Mouse (Mus musculus) frontal cortex, adult (tissue): ENCODE data around the gene Dock2.

ENCODE experiments used
- ATAC-seq: cut with Nextera tagmentation; 2 replicates; pipeline ENCODE4 v1.9.2; 2017; ENCODE audit warnings: mild to moderate bottlenecking, moderate library complexity, mixed read lengths; ENCODE audit not compliant: low TSS enrichment

Gene Dock2

DNA sequence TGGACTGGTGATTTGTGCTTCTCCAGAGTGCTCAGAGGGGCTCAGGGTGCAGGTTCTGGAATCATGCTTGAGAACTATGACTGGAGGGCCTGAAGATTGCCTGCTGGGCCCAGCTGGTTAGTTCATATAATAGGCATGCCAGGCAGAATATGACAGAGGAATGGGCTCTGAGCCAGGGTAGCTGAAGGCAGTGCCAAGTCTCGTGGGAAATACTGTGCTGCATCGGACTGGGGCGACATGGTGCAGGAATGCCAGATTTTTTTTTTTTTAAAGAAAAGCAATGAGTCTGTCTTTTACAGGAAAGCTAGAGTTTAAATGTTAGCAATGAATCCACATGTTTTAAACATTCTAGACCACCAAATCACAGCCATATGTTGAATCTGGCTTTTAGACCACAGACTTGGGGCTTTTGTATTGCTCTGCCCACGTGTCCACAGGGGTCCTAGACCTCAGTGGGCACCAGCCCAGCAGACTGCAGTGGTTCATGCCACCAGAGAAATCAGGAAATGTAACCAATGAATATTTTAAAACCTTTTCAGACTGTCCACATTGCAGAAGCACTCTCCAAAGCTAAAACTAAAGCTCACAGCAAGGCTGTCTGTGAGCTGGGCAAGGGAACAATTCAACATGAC, 435.3 kb downstream of the Dock2 start:
- peak; percentile 44; the same call in 1 of the 2 replicates for ATAC-seq

DNA sequence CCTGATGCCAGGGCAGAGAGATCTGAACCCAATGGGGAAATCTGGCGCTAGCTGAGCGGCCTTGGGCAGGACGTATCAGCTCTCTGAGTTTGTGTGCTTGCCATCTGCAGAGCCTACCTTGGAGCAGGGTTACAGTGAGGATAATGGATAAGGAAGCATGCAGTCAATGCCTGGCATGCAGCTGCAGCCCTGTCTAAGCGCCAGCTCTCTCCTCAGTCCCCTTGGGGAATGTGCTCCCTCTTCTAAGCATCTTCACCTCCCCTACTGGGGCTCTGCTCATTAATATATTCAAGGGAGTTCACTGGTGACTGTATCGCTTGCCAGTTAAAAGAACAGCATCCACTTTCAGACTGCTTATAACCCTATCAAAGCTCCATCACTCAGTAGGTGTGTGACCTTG, 439.4 kb downstream of the Dock2 start:
- ATAC-seq = no peak

DNA sequence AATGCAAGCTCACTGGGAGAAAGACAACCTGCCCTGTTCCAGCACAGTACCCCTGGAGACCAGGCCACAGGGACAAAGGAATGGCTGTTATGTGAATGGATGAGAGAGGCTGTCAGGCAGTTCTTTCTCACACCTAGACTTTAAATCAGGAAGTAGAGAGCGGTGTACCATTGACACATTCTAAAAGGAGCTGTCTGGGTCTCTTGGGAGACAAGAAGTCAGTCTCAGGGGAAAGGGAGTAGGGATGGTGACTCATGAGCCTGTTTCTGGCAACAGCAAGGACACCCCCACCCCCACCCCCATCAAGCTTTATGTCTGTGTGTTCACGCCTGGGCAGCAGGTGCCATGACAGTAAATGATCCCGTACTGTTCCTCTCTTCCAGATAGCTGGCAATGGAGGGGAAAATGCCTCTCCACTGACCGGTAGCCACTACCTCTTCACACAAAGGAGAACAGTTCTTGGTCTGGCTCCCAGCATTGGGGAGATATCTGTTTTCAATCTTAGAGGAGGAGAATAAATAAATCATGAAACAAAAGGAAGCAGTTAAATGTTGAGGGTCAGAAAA, 439.9 kb downstream of the Dock2 start:
- no peak for ATAC-seq

DNA sequence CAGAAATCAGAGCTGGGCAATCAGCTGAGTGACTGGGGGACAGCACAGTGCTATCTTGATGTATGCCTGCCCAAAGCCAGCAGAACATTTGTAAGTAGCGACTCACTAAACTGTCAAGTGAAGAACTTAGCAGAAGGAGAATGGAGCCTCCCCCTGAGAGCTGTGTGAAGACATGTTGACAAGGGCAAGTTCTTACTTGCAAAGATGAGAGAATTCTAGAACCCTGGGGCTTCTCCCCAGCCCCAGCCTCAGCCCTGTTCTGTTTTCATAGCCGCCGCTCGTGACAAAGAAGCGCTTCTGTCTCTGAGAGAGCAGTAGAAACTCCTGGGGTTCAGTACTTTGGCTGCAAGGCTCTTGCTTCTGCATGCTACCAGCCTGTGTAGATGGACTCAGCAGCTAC, 444.0 kb downstream of the Dock2 start:
- no peak for ATAC-seq

DNA sequence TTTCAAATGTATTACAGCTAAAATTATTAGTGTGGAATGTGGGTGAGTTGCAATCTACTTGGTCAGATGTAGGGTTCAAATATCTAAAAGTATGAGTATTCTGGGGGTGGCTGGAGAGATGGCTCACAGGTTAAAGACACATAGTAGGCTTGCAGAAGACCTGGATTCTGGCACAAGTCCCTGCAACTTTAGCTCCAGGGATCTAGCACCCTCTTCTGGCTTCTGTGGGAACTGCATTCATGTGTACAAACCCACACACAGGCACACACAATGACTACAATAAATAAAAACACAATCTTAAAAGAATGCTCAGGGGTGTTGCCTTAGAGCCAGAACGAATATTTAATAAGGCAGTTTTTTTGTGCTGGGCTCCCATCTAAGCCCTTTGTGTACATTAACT, 445.8 kb downstream of the Dock2 start:
- ATAC-seq = no peak

DNA sequence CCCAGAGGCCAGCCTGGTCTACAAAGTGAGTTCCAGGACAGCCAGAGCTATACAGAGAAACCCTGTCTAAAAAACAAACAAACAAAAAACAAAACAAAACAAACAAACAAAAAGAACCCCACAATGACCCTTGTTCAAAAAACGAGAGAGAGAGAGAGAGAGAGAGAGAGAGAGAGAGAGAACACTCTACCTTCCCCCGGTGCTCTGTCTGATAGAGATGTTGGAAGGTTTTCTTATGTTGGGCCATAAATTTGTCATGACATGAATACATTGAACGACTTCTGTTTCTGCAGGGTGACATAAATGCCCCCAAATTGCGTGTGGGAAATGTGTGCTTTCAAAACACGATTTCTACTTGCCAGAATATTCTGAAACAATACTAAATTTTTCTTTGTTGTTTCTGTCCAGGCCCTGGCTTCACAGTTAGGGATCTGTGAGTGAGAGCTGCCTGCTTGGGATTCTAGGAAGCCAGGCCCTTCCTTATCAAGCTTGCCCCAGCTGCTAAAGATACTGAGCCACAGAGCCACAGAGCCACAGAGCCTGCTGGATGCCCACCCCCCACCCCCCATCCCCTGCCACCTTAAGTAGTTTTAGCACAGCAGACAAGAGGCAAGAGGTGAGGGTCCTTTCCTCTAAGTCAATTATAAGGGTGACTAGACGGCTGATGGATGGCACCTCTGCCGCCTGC, 451.2 kb downstream of the Dock2 start:
- no peak for ATAC-seq

DNA sequence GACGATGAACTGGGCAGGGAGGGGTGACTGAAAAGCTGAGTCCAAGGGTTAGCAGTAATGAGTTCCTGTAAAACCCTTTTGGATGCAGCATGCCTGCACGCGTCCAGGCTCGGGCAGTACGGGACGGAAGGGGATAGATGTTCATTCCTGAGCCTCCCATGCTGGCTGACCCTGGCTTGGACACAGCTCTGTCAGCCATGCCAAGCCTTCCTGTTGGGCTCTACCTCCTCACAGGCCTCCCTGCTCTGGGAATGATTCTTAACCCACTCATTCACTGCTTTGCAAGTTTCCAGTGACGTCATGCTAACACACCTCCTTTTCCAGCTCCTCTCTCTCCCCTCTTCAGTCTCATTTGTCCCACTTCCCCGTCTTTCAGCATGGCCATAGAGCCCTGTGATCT, 460.0 kb downstream of the Dock2 start:
- no peak for ATAC-seq

DNA sequence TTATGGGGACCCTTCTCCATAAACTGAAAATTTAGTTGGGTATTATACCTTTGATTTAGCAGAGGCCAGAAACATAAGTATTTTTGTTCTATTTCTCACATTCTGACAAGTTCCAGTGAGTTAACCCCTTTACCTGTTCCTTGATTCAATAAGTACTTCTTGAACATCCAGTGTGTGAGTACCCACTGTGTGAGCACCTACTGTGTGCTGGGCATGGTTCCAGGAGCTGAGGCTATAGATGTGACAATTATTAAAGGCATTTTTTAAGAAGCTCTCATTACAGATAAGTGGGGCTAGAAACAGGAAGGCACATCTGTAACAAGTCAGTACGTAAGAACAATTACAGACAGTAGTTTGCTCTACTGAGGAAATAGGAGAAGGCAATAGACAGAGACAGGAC, 464.4 kb downstream of the Dock2 start:
- no peak for ATAC-seq

DNA sequence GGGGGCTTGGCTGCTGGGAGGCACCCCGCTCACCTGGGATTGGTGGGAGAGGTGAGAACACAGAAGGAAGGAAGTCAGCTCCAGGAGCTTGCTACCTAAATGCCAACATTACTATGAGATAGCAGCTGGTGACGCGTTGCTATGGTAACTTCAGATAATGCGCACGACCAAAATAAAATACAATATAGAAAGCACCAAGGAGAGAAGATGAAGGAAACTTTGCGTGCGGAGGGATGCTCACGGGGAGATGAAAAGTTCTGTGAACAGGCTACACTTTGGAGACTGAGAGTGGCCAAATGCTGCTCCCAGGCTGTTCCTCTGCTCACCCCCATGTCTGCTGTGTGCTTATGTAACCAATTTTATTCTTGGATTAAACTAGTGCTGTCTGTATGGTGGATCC, 466.7 kb downstream of the Dock2 start:
- ATAC-seq = peak; percentile 78

DNA sequence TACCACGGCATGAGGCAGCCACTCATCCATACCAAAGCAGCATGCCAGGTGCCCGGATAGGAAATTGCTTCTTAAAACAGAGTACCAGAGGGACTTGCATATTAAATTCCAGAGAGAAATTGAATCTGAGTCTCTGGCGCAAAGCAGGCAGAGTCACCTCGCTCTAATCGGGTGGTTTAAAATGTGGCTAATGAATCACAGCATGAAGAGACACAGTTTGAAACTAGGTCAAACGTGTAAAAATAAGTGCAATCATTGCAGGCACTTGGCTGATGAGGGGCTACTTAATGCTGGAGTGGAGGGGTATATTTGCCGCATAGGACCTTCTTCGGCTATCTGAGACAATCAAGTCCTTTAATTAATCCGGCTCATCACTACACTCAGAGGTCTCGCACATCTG, 467.5 kb downstream of the Dock2 start:
- ATAC-seq = no peak

DNA sequence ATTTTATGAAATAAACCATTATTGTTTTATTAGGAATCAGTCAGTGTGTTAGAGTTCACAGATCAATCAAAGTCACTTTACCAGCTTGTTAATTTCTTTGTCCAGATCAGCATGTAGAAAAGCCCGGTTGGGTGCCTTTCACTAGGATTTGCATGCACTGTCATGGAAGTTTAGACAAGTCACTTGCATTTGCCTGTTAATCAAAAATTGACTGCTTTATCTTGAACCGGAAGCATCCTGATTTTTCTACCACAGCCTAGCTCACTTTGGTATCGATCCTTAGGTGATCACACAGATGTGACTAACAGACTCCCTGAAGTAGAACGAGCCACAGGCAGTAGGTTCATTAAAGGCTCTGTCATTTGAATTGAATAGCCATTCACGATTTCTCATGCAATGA, 468.3 kb downstream of the Dock2 start:
- no peak for ATAC-seq

DNA sequence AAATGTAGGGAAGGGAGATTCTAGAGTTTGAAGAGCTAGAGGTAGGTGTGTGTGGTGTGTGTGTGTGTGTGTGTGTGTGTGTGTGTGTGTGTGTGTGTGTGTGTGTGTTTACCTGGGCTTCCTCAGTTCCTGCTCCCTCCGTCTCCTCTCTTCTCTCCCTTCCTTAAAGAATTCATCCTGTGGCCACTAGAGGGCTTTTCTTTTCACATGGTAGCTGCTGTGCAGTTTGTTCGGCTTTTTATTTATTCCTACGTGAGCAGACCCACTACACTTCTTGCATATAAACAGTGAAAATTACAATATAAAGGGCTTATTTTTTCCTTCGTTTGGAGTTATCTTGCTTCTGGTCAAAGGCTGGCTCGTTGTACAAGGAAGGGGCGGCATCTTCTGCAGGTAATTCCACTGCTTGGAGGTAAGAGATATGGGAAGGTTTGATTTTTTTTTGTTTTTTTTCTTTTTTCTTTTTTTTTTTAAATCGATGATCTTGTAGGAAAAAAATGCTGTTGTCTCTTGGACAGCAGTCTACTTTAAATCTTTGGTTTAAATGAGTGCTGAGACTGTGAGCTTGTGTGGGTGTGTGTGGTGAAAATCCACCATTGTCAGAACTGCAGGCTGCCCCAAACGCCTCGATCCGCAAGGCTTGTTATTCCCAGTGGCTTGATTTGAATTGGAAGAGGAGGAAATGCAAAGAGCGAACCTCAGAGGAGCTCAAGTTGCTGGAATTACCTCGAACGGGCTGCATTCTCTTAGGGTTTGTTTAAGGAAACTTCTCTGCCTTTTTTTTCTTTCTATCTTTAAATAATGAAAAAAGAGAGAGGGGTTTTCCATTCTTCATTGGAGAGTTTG, 468.9 kb downstream of the Dock2 start, which contains the start of gene Fam196b:
Gene Fam196b (plus strand): TSS at position 289 of the 846 bp plus-strand sequence.
- ATAC-seq = peak; percentile 86

DNA sequence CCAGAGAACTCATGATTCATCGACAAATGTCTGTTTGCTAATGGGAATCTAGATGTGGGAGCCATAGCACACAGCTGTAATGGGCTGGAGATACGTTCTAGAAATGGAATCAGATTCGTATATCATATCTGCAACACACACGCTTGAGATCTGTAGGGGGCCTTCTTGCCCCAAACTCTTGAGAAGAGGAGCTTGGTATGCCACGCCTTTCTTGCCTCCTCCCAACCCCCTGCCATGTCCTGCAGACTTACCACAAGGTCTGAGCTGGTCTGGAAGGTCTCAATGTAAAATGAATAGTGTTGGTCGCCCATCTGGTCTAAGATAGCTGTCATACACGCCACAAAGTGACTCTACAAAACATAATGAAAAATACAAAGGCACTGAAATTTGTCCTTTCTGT, 471.5 kb downstream of the Dock2 start:
- ATAC-seq = no peak

DNA sequence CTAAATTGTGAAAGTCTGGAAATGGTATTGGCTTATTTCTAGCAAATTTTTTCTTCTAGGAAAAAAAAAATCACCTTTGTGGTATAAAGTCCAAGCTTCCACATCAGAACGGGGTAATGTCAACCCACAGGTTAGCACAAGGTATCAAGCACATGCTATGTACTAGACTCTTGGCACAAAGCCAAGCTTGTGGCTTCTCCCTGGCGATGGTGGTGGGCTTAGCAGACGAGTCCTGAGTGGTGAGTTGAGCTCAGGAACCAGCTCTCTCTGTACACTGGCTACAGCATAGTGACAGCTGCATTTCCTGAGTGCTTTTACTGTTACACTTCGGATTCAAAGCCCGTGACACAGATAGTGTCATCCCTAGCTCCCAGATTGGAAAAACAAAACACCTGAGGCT, 472.0 kb downstream of the Dock2 start:
- no peak for ATAC-seq

DNA sequence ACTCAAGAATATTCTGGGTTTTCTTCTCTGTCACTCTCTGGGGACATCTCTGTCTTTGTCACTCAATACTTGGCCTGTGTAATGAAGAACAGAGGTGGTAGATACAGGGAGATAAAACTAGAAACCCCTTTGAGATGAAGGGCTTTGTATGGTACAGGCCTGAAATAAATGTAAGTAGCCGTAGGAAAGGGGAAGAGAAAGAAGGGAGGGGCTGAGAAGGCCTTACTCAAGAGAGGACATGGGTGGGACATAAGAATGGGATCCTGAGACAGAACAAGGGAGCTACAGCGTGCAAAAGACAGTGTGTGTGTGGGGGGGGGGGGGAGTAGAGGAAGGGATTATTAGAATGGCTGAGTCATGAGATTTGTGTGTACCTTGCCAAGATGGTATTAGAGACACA, 474.3 kb downstream of the Dock2 start:
- no peak for ATAC-seq

DNA sequence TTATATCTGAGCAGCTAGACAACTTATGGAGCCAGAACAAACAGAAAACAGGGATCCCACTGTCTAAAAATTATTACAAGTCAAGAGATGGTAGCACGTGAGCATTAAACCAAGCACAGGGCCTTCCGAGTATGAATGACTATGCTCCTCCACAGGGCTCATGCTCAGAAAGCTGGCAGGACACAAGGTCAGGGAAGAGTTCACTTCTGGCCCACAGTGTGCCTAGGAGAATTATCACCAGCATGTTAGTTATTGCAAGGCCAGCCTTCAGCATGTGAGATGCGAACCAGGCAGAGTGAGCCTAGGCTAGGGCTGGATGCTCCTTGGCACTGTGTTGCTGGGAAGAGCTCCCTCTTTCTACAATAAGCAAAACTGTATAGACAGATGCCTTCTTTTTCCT, 475.0 kb downstream of the Dock2 start:
- ATAC-seq = no peak

DNA sequence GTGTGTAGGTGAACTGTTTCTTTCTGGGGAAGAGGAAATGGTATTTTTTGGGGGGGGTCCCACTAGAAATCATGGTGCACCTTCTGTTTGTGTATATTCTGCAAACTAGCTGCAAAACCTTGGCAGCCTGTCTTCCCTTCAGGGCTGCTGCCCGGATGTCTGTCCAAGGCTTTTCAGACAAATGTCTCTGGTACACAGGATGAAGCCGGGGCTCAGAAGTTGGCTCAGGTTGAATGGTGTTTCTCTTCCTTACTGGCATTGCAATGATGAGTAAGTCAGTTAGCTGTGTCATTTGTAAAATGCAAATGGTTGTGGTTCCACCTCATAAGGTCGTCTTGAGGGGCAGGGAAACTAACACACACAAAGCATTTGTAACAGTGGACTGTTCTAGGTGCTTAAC, 477.5 kb downstream of the Dock2 start:
- no peak for ATAC-seq

DNA sequence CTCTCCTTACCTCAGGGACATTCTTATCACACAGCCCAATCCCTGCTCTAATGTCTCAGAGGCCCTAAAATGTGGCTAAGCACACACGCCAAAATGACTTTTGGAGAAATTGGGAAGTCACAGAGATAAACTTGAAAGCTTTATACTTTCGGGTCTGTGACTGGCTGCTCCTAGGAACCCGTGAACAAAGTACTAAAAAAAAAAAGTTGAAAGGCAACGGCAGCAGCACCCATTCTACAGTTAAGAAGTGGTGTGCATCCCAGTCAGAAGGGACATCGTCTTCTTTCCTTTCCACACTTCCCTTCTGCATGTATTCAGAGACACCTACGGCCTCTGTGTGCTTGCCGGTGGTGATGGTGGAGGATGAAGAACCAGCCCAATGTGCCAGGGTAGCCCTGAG, 483.6 kb downstream of the Dock2 start:
- ATAC-seq = no peak

DNA sequence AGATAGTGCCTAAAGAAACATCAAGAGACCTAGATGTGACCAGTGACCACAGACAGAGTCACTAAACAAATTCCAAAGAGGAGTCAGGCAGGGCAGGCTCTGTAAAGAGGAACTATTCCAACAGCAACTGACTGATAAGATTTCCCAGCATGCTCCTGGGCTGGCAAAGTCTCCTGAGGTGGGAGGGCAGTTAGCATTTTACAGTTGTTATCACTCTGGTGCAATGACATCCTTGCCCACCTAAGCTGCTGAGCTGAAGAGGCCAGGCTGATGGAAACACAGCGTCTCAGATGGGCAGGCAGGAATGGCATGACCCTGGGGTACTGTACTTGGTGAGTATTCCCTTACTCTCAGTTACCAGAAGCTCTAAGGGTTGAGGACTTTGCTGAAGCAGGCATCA, 484.1 kb downstream of the Dock2 start:
- ATAC-seq = no peak

DNA sequence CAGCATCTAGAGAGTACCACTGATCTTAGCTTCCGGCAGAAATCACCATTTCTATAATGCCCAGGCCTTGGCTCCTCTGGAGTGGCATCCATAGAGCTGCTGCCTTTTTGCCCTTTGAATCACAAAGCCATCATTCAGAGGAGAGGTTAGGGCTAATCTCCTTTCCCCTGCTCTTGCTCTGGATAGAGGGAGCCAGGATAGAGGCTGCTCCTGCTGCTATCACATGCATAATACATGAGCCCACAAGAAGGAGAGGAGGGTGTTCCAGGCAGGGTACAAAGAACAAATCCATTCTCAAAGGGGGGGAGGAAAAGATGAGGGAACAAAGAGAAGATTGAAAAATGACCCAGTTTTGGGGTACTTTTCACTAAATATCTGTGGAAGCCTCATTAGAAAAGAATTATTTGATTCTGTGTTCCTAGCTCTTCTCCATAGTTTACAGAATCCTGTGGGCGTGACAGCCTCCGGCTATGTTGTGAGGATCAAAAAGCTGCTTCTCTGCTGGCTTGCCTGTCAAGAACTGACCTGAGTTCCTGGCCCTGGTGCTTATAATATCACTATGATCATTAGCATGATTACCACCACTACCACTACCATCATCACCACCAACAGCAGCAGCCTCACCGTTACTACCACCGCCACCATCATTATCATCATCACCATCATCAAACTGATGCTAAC, 485.9 kb downstream of the Dock2 start:
- ATAC-seq = peak; percentile 64; the same call in 1 of the 2 replicates

DNA sequence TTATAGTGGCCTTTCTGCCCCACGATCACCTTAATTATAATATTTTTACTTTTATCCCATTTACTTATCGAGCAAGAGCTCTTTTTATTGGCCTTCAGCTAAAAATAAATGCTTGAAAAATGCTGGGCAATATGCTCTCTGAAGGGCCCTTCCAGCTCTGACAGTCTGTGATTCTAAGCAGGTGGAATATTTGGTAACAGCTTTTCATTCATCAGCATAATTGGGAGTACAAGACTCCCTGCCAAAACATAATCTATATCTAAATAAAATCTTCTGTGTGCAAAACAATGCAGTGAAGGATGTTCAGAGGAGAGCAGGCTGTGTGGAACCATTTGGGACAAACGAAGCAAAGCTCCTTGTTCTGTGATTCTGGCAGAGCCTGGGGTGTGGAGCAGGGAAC, 492.4 kb downstream of the Dock2 start:
- ATAC-seq = no peak

DNA sequence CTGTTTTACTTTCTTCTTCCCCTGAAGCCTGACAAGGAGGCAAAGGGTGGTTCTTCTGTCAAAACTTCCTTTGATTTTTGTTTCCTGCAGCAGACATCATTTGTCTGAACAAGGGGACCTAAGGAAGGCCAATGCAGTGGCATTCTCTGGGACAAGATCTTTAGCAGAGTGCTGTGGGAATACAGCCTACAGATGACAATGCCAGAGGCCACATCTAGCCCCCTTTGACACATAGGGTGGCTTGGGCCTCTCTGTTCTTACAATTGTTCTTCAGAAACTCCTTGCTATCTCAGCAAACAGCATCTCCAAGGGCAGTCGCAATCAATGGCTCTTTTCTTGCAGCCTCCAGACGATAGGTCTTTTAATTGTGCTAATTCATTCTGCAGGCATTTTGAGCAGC, 493.0 kb downstream of the Dock2 start:
- no peak for ATAC-seq
